Mouse (Mus musculus): Measurements from ENCODE around the gene Oas1h. TPM values are rescaled to one million over a fixed set of nuclear protein-coding genes. Genes with fewer than 3 reads are reported as not detected.
"Not testable (repeated sequence)": the region's sequence is repeated elsewhere in the genome, so short reads cannot be mapped to it uniquely, and the experiment has no call there.

Gene Oas1h
- polyA plus RNA-seq, 1 experiment from 2014 or later, result not detected

- Histone ChIP-seq H3K4me1 (replicated peaks) (no peaks in the 10 kb centered on the region), H3K27ac (ENCODE audit: poor library complexity, severe bottlenecking) (no peak overlapping the region), H3K9me3 (replicated peaks) (peaks cover 11% of the 10 kb centered on the region), H3K36me3 (no peaks in the 10 kb centered on the region), H3K27me3 (replicated peaks) (peaks cover 5% of the 10 kb centered on the region; the same call in 1 of the 2 replicates), H3K9ac (no peak overlapping the region), H3K4me2 (no peak overlapping the region), H3K4me3 (no peak overlapping the region)
- no peak for ATAC-seq (ENCODE audit: insufficient number of reproducible peaks, low FRiP score)
- WGBS, result 59% methylated on average over 3 of the region's 3 CpGs
These were observed 11.6 kb upstream of the Oas1h start for GRCm38 (mm10) chr5:120849601-120850136.

GRCm38 (mm10) chr5:120859241-120859640 is 2.0 kb upstream of the Oas1h start:
- WGBS, result 54% methylated on average over 2 of the region's 2 CpGs

GRCm38 (mm10) chr5:120865336-120865860 is 4.2 kb downstream of the Oas1h start:
- Histone ChIP-seq H3K4me2 (no peak overlapping the region), H3K36me3 (no peaks in the 10 kb centered on the region), H3K4me3 (no peak overlapping the region), H3K9ac (no peak overlapping the region), H3K4me1 (replicated peaks) (no peaks in the 10 kb centered on the region), H3K9me3 (replicated peaks) (no peaks in the 10 kb centered on the region), H3K27ac (ENCODE audit: poor library complexity, severe bottlenecking) (no peak overlapping the region), H3K27me3 (replicated peaks) (peaks cover 3% of the 10 kb centered on the region; the same call in 1 of the 2 replicates)
- 64% methylated on average over 3 of the region's 3 CpGs for WGBS
- no peak for ATAC-seq (ENCODE audit: insufficient number of reproducible peaks, low FRiP score)

More at GRCm38 (mm10) chr5:120859241-120859640, 2.0 kb upstream of the Oas1h start:
- Histone ChIP-seq H3K36me3 (no peaks in the 10 kb centered on the region), H3K27me3 (replicated peaks) (0 out of 2 replicates have a peak, but pooled peaks cover 4% of the 10 kb centered on the region), H3K9me3 (replicated peaks) (peaks cover 8% of the 10 kb centered on the region), H3K4me3 (no peak overlapping the region), H3K4me1 (replicated peaks) (no peaks in the 10 kb centered on the region), H3K4me2 (no peak overlapping the region), H3K9ac (no peak overlapping the region), H3K27ac (ENCODE audit: poor library complexity, severe bottlenecking) (no peak overlapping the region)
- ATAC-seq (ENCODE audit: insufficient number of reproducible peaks, low FRiP score), result no peak

- Histone ChIP-seq H3K36me3 (no peaks in the 10 kb centered on the region), H3K4me3 (no peak overlapping the region), H3K27ac (ENCODE audit: poor library complexity, severe bottlenecking) (no peak overlapping the region), H3K9ac (no peak overlapping the region), H3K9me3 (replicated peaks) (no peaks in the 10 kb centered on the region), H3K4me1 (replicated peaks) (no peaks in the 10 kb centered on the region), H3K27me3 (replicated peaks) (peaks cover 15% of the 10 kb centered on the region; the same call in 1 of the 2 replicates), H3K4me2 (no peak overlapping the region)
- no peak for ATAC-seq (ENCODE audit: insufficient number of reproducible peaks, low FRiP score)
- 70% methylated on average over 7 of the region's 7 CpGs for WGBS
These were observed 8.3 kb downstream of the Oas1h start for GRCm38 (mm10) chr5:120869436-120870015.

GRCm38 (mm10) chr5:120870081-120870480 is 8.9 kb downstream of the Oas1h start:
- ATAC-seq (ENCODE audit: insufficient number of reproducible peaks, low FRiP score), result no peak
- Histone ChIP-seq H3K9me3 (replicated peaks) (no peaks in the 10 kb centered on the region), H3K27me3 (replicated peaks) (peaks cover 15% of the 10 kb centered on the region; the same call in 1 of the 2 replicates), H3K4me2 (no peak overlapping the region), H3K9ac (no peak overlapping the region), H3K36me3 (no peaks in the 10 kb centered on the region), H3K27ac (ENCODE audit: poor library complexity, severe bottlenecking) (no peak overlapping the region), H3K4me3 (no peak overlapping the region), H3K4me1 (replicated peaks) (no peaks in the 10 kb centered on the region)
- WGBS, result 59% methylated on average over 3 of the region's 3 CpGs

GRCm38 (mm10) chr5:120870782-120871181 is 9.6 kb downstream of the Oas1h start:
- ATAC-seq (ENCODE audit: insufficient number of reproducible peaks, low FRiP score), result no peak
- Histone ChIP-seq H3K4me3 (no peak overlapping the region), H3K27ac (ENCODE audit: poor library complexity, severe bottlenecking) (no peak overlapping the region)

GRCm38 (mm10) chr5:120871469-120871868 is 10.2 kb downstream of the Oas1h start:
- Histone ChIP-seq H3K4me3 (no peak overlapping the region), H3K4me1 (replicated peaks) (no peaks in the 10 kb centered on the region), H3K9me3 (replicated peaks) (no peaks in the 10 kb centered on the region), H3K27me3 (replicated peaks) (peaks cover 15% of the 10 kb centered on the region; the same call in 1 of the 2 replicates), H3K27ac (ENCODE audit: poor library complexity, severe bottlenecking) (no peak overlapping the region), H3K36me3 (no peaks in the 10 kb centered on the region), H3K9ac (no peak overlapping the region), H3K4me2 (no peak overlapping the region)
- 56% methylated on average over 2 of the region's 2 CpGs for whole genome bisulfite sequencing
- no peak for ATAC-seq (ENCODE audit: insufficient number of reproducible peaks, low FRiP score)

More at GRCm38 (mm10) chr5:120870782-120871181, 9.6 kb downstream of the Oas1h start:
- WGBS, result 82% methylated on average over 7 of the region's 7 CpGs
- peaks cover 15% of the 10 kb centered on the region; the same call in 1 of the 2 replicates for H3K27me3 ChIP-seq (replicated peaks)
- H3K36me3 ChIP-seq, result no peaks in the 10 kb centered on the region
- H3K9me3 ChIP-seq (replicated peaks), result no peaks in the 10 kb centered on the region
- no peak overlapping the region for H3K4me2 ChIP-seq
- H3K4me1 ChIP-seq (replicated peaks), result no peaks in the 10 kb centered on the region
- no peak overlapping the region for H3K9ac ChIP-seq

- not testable (repeated sequence) for H3K36me3 ChIP-seq; H3K9me3 ChIP-seq (replicated peaks); H3K9ac ChIP-seq; ATAC-seq (ENCODE audit: insufficient number of reproducible peaks, low FRiP score); H3K4me3 ChIP-seq; H3K4me2 ChIP-seq; H3K27ac ChIP-seq (ENCODE audit: poor library complexity, severe bottlenecking); H3K27me3 ChIP-seq (replicated peaks); H3K4me1 ChIP-seq (replicated peaks)
- WGBS, result 40% methylated on average over 2 of the region's 3 CpGs
These were observed 15.6 kb downstream of the Oas1h start for GRCm38 (mm10) chr5:120876839-120877238.

- H3K9me3 ChIP-seq (replicated peaks); H3K4me3 ChIP-seq; H3K36me3 ChIP-seq; H3K27ac ChIP-seq (ENCODE audit: poor library complexity, severe bottlenecking); H3K4me1 ChIP-seq (replicated peaks); H3K9ac ChIP-seq; ATAC-seq (ENCODE audit: insufficient number of reproducible peaks, low FRiP score); H3K4me2 ChIP-seq; H3K27me3 ChIP-seq (replicated peaks): not testable (repeated sequence)
- WGBS, result 63% methylated on average over 2 of the region's 2 CpGs
These were observed 16.2 kb downstream of the Oas1h start for GRCm38 (mm10) chr5:120877407-120877806.

GRCm38 (mm10) chr5:120878803-120879202 is 17.6 kb downstream of the Oas1h start:
- not testable (repeated sequence) for H3K9ac ChIP-seq; H3K27me3 ChIP-seq (replicated peaks); H3K4me2 ChIP-seq; H3K36me3 ChIP-seq; H3K9me3 ChIP-seq (replicated peaks); ATAC-seq (ENCODE audit: insufficient number of reproducible peaks, low FRiP score); H3K4me3 ChIP-seq; H3K27ac ChIP-seq (ENCODE audit: poor library complexity, severe bottlenecking); H3K4me1 ChIP-seq (replicated peaks)
- WGBS, result 59% methylated on average over 2 of the region's 2 CpGs

- WGBS, result 83% methylated on average over 6 of the region's 6 CpGs
- H3K4me3 ChIP-seq; H3K27ac ChIP-seq (ENCODE audit: poor library complexity, severe bottlenecking): not testable (repeated sequence)
These were observed 20.5 kb downstream of the Oas1h start for GRCm38 (mm10) chr5:120881681-120882080.

More at GRCm38 (mm10) chr5:120881681-120882080, 20.5 kb downstream of the Oas1h start:
- not testable (repeated sequence) for ATAC-seq (ENCODE audit: insufficient number of reproducible peaks, low FRiP score); H3K9me3 ChIP-seq (replicated peaks); H3K4me1 ChIP-seq (replicated peaks); H3K9ac ChIP-seq; H3K36me3 ChIP-seq; H3K4me2 ChIP-seq; H3K27me3 ChIP-seq (replicated peaks)

Measured in heart, embryonic 12.5 days (tissue).